Mouse (Mus musculus) T-helper 17 cell (primary cell): ENCODE data around the gene Plaa.

Experiments
- in situ Hi-C, 2 experiments: fragments of 300-600 bp; cut with MboI, MseI; formaldehyde crosslinking; loops; 1 replicate in 1 of 2; 2 replicates in 1 of 2; pipeline ENCODE4 v1.15.1; 2025; ENCODE audit warnings: high pct_unique_total_duplicates in 2 of 2

Gene Plaa

DNA sequence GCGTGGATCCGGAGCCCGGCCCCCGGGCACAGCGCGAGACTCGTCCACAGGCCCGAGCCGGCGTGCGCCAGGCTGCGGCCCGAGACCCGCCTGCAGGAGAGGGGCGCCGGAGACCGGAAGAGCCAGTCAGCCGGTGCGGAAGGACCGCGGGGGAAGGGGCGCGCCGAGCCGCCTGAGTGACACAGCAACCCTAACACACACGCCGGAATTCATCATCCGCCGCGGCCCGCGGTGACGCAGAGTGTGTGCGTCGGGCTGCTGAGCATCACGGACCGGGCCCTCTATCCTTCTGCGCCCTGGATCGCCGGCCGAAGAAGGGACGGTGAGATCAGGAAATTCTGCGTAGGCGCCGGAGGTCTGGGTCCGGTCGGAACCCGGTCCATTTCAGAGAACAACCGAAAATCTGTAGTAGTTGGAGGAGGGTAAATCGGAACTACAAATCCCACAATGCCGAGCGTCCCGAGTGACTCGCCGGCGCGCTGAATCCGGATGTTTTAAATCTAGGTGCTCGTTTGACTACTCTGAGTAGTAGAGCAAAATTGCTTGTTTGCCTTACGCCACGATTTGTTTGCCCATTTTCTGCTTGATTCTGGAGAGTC is at the start of gene Plaa:
Gene Plaa, minus strand, starts transcription at position 214 of the 599 bp plus-strand sequence.
- in situ Hi-C loops: loop anchor here (25.0 kb wide), 2 partner anchors 559 to 584 kb away; no protein-coding TSS in a partner anchor

GRCm38 (mm10) chr4:94650426-94651175 is 47.6 kb upstream of the Plaa start:
- in situ Hi-C loops: loop anchor here in 1 of 2 experiments (25.0 kb wide), 1 partner anchor 262 kb away; no protein-coding TSS in a partner anchor

DNA sequence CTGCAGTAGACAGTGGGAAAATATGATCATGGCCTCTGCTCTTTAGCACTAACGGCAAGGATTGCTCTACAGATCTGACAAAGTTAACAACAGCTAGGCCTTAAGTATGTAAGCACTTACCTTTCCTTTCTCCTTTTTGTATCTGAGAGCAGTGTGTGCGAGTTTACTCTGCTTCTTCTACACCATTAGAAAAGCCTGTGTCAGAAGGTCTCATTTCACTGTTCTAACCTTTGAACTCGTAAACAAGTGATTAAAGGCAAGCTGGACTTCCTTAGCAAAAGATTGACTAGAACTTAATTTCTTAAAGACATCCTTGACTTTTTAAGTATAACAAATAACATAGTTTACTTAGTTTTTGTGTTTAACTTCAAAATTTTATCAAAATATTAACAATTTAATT is 46.9 kb upstream of the Plaa start, which contains the start of gene Lrrc19:
Gene Lrrc19, minus strand, starts transcription at position 225 of the 400 bp plus-strand sequence.
- in situ Hi-C loops: loop anchor here in 1 of 2 experiments (25.0 kb wide), 1 partner anchor 262 kb away; no protein-coding TSS in a partner anchor

DNA sequence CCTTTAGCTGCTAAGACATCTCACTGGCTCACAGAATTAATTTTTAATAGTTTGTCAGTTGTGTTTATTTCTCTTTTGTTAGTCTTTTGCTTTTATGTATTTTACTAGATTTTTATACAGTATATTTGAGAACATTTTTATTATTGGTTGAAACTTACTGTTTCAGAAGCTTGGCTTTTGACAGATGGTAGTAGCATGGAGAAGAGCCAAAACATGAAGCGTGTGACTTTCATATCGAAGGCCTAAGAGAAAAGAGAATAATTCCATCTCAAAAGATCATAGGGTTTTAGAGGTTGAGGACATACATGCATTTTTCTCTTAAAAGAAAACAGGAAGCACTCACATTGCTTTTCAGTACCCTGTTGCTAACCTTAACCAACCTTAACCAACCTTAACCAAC is 40.1 kb upstream of the Plaa start:
- in situ Hi-C loops: no loop called here

DNA sequence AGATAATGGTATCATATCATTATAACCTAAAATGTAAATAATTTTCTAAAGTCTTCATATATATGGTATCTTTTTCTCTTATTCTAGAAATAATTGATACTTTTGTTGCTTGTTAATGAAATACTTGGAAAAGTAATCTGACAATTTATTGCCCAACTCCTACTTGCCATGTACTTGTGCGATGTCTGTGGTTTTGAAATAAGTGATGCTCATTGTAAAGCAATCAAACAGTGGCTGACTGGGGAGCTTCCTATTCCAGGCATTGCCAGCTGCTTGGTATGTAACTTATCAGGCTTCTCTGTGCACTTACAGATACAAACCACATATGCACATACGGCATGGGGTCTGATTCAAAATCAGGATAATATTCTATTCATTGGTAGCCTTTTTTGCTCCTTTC is 17.0 kb upstream of the Plaa start:
- in situ Hi-C loops: loop anchor here (25.0 kb wide), 2 partner anchors 542 to 567 kb away; no protein-coding TSS in a partner anchor

- in situ Hi-C loops: loop anchor here (25.0 kb wide), 2 partner anchors 548 to 573 kb away; no protein-coding TSS in a partner anchor
Measured at GRCm38 (mm10) chr4:94614627-94615006, 11.6 kb upstream of the Plaa start.

DNA sequence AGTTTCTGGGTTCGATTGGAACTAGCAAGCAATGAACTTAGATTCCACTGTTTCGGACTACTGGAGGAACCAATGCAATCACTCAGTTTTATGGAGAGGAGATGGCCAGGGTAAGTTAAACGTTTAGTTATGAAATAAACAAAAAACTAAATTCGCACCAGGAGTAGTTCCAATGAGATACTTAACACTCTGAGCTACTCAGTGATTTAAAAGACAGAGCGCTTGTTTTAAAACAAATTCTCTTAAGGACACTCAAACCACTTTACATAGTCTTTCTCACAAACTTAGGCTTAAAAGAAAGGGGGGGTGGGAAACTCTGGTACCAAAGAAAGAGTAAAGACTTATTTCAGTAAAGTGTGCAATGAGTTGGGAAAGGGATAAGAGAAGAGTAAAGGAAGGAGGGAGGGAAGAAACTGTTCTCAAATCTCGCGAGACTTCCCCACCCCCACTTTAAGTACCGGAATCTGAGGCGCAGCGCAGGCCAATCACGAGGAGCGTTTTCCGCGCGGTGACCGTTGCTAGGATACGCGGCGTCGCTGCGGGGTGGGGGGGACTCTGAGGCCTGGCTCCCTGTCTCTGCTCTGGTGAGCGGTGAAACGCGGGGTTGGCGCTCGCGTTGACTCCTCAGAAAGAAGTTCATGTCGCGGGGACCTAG is 11.1 kb upstream of the Plaa start, which contains the start of gene Ift74:
Gene Ift74, plus strand, starts transcription at position 520 of the 655 bp plus-strand sequence.
- in situ Hi-C loops: loop anchor here (25.0 kb wide), 2 partner anchors 548 to 573 kb away; no protein-coding TSS in a partner anchor

GRCm38 (mm10) chr4:94610339-94610738 is 7.3 kb upstream of the Plaa start:
- in situ Hi-C loops: loop anchor here (25.0 kb wide), 2 partner anchors 552 to 577 kb away; no protein-coding TSS in a partner anchor

DNA sequence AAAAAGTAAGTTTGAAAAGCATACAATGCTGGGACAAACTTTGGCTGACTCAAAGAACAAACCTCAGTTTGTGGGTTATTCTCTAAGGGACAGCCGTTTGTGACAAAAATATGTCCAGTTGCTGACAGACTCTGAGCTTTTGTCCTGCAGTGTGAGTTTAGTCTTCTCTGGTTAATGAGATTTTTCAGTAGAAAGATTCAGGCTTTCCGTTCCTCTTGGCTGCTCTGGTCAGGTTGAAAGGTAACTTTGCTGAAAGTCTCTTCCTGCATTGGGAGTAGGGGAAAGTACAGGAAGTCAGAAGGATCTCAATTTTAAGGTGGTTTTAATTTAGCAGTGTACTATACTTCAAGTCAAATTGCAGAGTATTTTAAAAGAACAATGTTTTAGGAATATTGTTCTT is 2.5 kb upstream of the Plaa start:
- in situ Hi-C loops: loop anchor here (25.0 kb wide), 2 partner anchors 557 to 582 kb away; no protein-coding TSS in a partner anchor

- in situ Hi-C loops: loop anchor here (25.0 kb wide), 2 partner anchors 558 to 583 kb away; no protein-coding TSS in a partner anchor
Measured at GRCm38 (mm10) chr4:94604452-94605019, 1.5 kb upstream of the Plaa start.

GRCm38 (mm10) chr4:94602496-94603030 is 481 bp downstream of the Plaa start:
- in situ Hi-C loops: loop anchor here (25.0 kb wide), 2 partner anchors 560 to 585 kb away; no protein-coding TSS in a partner anchor

DNA sequence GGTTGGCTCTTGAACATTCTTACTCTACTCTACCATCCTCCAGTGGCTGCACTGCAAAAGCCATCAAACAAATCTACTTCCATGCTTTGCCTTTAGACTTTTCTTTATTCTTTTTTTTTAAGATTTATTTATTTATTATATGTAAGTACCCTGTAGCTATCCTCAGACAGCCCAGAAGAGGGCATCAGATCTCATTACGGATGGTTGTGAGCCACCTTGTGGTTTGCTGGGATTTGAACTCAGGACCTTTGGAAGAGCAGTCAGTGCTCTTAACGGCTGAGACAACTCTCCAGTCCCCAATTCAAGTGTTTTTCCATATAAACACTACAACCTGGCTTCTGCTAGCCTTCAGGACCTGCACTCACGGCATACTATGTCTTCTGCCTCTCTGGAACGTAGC is 1.6 kb downstream of the Plaa start:
- in situ Hi-C loops: loop anchor here (25.0 kb wide), 2 partner anchors 561 to 586 kb away; no protein-coding TSS in a partner anchor

- in situ Hi-C loops: no loop called here
Measured at GRCm38 (mm10) chr4:94592709-94593108, 10.3 kb downstream of the Plaa start.

DNA sequence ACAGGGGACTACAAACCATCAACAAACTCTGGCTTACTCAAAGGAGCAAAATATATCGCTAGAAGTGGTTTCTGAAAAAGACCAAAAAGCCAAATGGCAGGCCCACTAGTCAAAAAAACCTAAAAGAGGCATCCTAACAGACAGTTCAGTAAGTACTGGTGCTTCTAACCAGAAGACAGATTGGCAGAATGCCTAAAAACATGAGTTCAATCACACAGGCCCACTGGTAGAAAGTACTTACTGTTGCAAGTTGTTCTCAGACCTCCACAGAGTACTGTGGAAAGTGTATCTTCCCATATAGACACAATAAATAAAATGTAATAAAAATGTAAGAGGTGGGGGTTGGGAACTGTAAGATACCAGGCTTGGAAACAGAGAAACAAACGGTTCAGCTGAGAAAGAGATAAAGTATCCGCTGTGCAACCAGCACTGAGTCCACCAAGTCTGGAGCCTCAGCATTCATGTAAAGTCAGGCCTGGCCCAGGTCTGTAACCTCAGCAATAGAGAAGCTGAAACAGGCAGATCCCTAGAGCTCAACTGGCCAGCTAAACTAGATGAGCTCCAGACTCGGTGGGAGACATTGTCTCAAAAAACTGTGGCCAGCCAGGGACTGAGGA is 11.2 kb downstream of the Plaa start:
- in situ Hi-C loops: no loop called here

GRCm38 (mm10) chr4:94572677-94573076 is 30.4 kb downstream of the Plaa start:
- in situ Hi-C loops: no loop called here

- in situ Hi-C loops: no loop called here
Measured at GRCm38 (mm10) chr4:94564297-94564696, 38.7 kb downstream of the Plaa start.

GRCm38 (mm10) chr4:94561954-94562648 is 40.9 kb downstream of the Plaa start:
- in situ Hi-C loops: no loop called here

DNA sequence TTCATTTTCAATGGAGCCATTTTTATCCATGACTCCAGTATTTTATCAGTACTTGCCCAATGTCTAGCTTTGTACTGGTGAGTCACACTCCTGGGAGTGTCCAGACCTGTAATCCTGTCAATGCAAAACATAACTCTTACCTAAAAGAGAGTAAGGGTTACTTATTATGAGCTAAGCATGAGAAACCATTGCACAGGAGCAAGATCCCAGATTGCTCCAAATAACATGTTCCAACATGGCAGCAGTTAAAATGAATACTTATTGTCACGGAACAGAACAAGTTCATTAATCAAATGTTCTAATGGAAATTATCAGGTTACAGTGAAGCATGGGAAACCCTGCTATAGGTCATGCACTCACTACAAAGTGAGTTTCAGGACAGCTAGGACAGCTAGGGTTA is 42.7 kb downstream of the Plaa start:
- in situ Hi-C loops: no loop called here

DNA sequence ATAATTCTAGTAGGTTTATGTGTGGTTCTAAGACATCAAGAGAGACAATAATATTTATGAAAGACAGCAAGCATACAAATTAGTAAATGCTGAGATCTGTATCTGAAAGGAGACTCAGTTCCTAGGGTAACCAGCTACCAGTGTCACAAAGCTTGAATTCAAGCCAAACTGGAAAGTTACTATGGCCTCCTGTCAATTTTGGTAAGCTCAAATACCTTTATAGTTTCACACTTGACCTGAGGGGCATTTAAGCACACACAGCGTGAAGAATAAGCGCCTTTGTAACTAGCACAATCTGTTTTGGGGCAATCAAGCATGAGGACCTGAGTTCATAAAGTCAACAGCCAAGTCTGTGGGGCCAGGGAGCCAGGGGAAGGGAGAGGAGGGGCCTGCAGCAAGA is 43.8 kb downstream of the Plaa start:
- in situ Hi-C loops: loop anchor here (5.0 to 10.0 kb wide), 2 partner anchors 38 to 1406 kb away; partner anchors contain the start of gene Hook1 (in 1 of the 2)

GRCm38 (mm10) chr4:94557145-94557544 is 45.9 kb downstream of the Plaa start:
- in situ Hi-C loops: loop anchor here (5.0 to 10.0 kb wide), 2 partner anchors 40 to 1408 kb away; partner anchors contain the start of gene Hook1 (in 1 of the 2)
